Mouse (Mus musculus): ENCODE measurements around the gene Mff. TPM values are rescaled to one million over a fixed set of nuclear protein-coding genes. Genes with fewer than 3 reads are reported as not detected.

The Mff gene
- polyA plus RNA-seq, 1 experiment from 2014 or later = 216 TPM

DNA sequence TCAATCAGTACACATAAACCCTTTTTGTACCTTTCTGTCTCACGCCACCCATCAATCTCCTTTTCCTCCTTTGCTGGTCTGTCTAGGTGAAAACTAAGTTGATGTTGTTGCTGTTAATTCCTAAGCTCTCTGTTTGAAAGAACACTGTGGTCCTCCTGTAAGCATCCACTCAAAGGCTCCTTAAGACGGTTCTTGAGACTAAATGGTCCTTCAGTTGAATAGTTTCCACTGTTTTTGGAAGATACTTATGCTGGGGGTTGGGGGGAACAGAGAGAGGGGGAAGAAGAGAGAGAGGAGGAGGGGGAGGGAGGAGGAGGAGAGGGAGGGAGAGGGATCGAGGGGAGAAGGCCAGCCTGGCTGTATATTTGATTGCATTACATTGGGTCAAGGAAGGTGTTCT, 58.9 kb downstream of the Mff start:
- WGBS = 85% methylated on average over 3 of the region's 3 CpGs

DNA sequence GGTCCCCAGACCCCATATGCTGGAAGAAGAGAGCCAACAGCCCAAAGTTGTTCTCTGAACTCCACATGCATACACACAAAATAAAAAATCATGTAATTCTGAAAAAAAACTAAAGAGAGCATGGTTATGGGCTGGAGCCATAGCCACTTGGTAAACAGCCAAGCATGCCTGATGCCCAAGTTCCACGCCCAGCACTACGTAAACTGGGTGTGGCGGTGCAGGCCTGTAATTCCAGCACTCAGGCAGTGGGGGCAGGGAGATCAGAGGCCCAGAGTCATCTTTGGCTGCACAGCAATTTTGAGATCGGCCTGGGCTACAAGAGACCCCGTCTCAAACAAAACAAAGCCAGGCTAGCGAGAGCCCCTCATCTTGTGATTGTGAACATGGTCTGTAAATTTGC, 60.9 kb downstream of the Mff start:
- Histone ChIP-seq H3K27me3 (ENCODE audit: low read depth, poor library complexity, severe bottlenecking) (no peaks in the 10 kb centered on the region), H3K9me3 (replicated peaks) (no peaks in the 10 kb centered on the region), H3K4me3 (no peak overlapping the region), H3K27ac (no peak overlapping the region), H3K4me1 (no peaks in the 10 kb centered on the region), H3K36me3 (no peaks in the 10 kb centered on the region)
- no peak for DNase-seq (ENCODE audit: low spot score)
- 78% methylated on average over 6 of the region's 6 CpGs for WGBS

More for the DNA sequence above, 58.9 kb downstream of the Mff start:
- no peaks in the 10 kb centered on the region for H3K27me3 ChIP-seq (ENCODE audit: low read depth, poor library complexity, severe bottlenecking)
- H3K4me3 ChIP-seq = no peak overlapping the region
- no peak for DNase-seq (ENCODE audit: low spot score)
- H3K36me3 ChIP-seq = no peaks in the 10 kb centered on the region
- H3K4me1 ChIP-seq = no peaks in the 10 kb centered on the region
- H3K9me3 ChIP-seq (replicated peaks) = no peaks in the 10 kb centered on the region
- H3K27ac ChIP-seq = no peak overlapping the region

DNA sequence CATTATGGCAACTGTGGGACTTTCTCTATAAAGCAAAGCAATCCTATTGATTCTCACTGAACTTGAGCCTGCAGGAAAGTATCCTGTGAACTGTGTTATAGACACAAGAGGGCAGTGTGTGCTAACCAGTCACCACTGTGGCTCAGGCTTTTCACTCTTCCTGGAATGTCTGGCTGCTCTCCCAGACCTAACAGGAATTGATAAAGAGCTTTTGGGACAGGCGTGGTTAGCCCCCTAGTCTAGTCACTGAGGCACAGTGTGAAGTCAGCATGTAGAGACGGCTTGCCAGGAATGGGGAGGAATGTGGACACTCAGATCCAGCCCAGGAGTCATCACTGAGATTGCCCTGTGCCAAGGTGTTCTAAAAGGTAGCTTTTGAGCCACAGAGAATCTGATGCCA, 62.7 kb downstream of the Mff start:
- no peak for DNase-seq (ENCODE audit: low spot score)
- no peaks in the 10 kb centered on the region for H3K9me3 ChIP-seq (replicated peaks)
- no peak overlapping the region for H3K27ac ChIP-seq
- no peaks in the 10 kb centered on the region for H3K27me3 ChIP-seq (ENCODE audit: low read depth, poor library complexity, severe bottlenecking)
- H3K4me1 ChIP-seq = no peaks in the 10 kb centered on the region
- no peaks in the 10 kb centered on the region for H3K36me3 ChIP-seq
- no peak overlapping the region for H3K4me3 ChIP-seq
- WGBS = 17% methylated on average over 2 of the region's 2 CpGs

- no peaks in the 10 kb centered on the region for H3K9me3 ChIP-seq (replicated peaks)
- H3K27me3 ChIP-seq (ENCODE audit: low read depth, poor library complexity, severe bottlenecking) = no peaks in the 10 kb centered on the region
- no peaks in the 10 kb centered on the region for H3K4me1 ChIP-seq
- WGBS = 68% methylated on average over 7 of the region's 7 CpGs
- no peak overlapping the region for H3K4me3 ChIP-seq
- DNase-seq (ENCODE audit: low spot score) = no peak
- H3K36me3 ChIP-seq = no peaks in the 10 kb centered on the region
- no peak overlapping the region for H3K27ac ChIP-seq
Measured at GRCm38 (mm10) chr1:82788070-82788469, 63.4 kb downstream of the Mff start.

DNA sequence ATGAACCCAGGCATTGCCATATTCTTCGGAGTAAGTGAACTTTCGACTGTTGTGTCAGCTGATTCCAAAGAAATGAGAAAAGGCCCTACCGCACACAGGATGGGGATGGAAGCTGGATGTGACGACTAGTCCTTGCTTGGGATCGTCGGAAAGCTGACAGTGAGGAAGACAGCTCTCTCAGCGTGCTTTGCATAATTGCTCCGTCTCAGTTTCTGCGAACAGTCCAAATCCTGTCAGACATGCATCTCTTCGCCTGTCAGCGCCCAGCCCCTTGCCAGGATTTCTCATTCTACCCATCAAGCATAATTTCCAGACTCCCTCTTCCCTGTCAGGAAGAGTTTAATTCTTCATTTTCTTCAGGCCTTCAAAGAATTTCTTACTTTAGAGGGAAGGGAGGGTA, 66.4 kb downstream of the Mff start:
- no peak overlapping the region for H3K27ac ChIP-seq
- no peaks in the 10 kb centered on the region for H3K27me3 ChIP-seq (ENCODE audit: low read depth, poor library complexity, severe bottlenecking)
- WGBS = 91% methylated on average over 11 of the region's 11 CpGs
- DNase-seq (ENCODE audit: low spot score) = no peak
- H3K4me3 ChIP-seq = no peak overlapping the region
- no peaks in the 10 kb centered on the region for H3K9me3 ChIP-seq (replicated peaks)
- H3K4me1 ChIP-seq = no peaks in the 10 kb centered on the region
- no peaks in the 10 kb centered on the region for H3K36me3 ChIP-seq

GRCm38 (mm10) chr1:82792238-82792637, 67.5 kb downstream of the Mff start:
- Histone ChIP-seq H3K4me3 (no peak overlapping the region), H3K27ac (no peak overlapping the region), H3K4me1 (no peaks in the 10 kb centered on the region), H3K36me3 (no peaks in the 10 kb centered on the region), H3K27me3 (ENCODE audit: low read depth, poor library complexity, severe bottlenecking) (no peaks in the 10 kb centered on the region), H3K9me3 (replicated peaks) (no peaks in the 10 kb centered on the region)
- WGBS = 93% methylated on average over 6 of the region's 6 CpGs
- no peak for DNase-seq (ENCODE audit: low spot score)

- WGBS = 86% methylated on average over 3 of the region's 3 CpGs
- no peak for DNase-seq (ENCODE audit: low spot score)
- Histone ChIP-seq H3K4me3 (no peak overlapping the region), H3K27ac (no peak overlapping the region), H3K36me3 (no peaks in the 10 kb centered on the region), H3K9me3 (replicated peaks) (no peaks in the 10 kb centered on the region), H3K4me1 (peaks cover under 1% of the 10 kb centered on the region; the same call in 1 of the 2 replicates), H3K27me3 (ENCODE audit: low read depth, poor library complexity, severe bottlenecking) (no peaks in the 10 kb centered on the region)
Measured at GRCm38 (mm10) chr1:82793110-82793509, 68.4 kb downstream of the Mff start.

- H3K4me1 ChIP-seq = peaks cover 6% of the 10 kb centered on the region; the same call in 1 of the 2 replicates
- H3K36me3 ChIP-seq = no peaks in the 10 kb centered on the region
- 63% methylated on average over 4 of the region's 4 CpGs for WGBS
- DNase-seq (ENCODE audit: low spot score) = no peak
- no peak overlapping the region for H3K27ac ChIP-seq
- no peak overlapping the region for H3K4me3 ChIP-seq
- no peaks in the 10 kb centered on the region for H3K27me3 ChIP-seq (ENCODE audit: low read depth, poor library complexity, severe bottlenecking)
- no peaks in the 10 kb centered on the region for H3K9me3 ChIP-seq (replicated peaks)
Measured at GRCm38 (mm10) chr1:82793986-82794385, 69.3 kb downstream of the Mff start.

GRCm38 (mm10) chr1:82795211-82795610, 70.5 kb downstream of the Mff start:
- no peaks in the 10 kb centered on the region for H3K36me3 ChIP-seq
- H3K9me3 ChIP-seq (replicated peaks) = no peaks in the 10 kb centered on the region
- no peak overlapping the region for H3K4me3 ChIP-seq
- H3K4me1 ChIP-seq = peaks cover 6% of the 10 kb centered on the region; the same call in 1 of the 2 replicates
- 89% methylated on average over 2 of the region's 2 CpGs for WGBS
- no peaks in the 10 kb centered on the region for H3K27me3 ChIP-seq (ENCODE audit: low read depth, poor library complexity, severe bottlenecking)
- no peak for DNase-seq (ENCODE audit: low spot score)
- H3K27ac ChIP-seq = no peak overlapping the region

GRCm38 (mm10) chr1:82795702-82796443, 71.2 kb downstream of the Mff start:
- no peaks in the 10 kb centered on the region for H3K9me3 ChIP-seq (replicated peaks)
- no peak overlapping the region for H3K4me3 ChIP-seq
- WGBS = 73% methylated on average over 18 of the region's 18 CpGs

GRCm38 (mm10) chr1:82797088-82797487, 72.4 kb downstream of the Mff start:
- peaks cover 6% of the 10 kb centered on the region; the same call in 1 of the 2 replicates for H3K4me1 ChIP-seq
- H3K27ac ChIP-seq = no peak overlapping the region
- DNase-seq (ENCODE audit: low spot score) = no peak
- no peaks in the 10 kb centered on the region for H3K36me3 ChIP-seq
- no peaks in the 10 kb centered on the region for H3K9me3 ChIP-seq (replicated peaks)
- no peaks in the 10 kb centered on the region for H3K27me3 ChIP-seq (ENCODE audit: low read depth, poor library complexity, severe bottlenecking)
- no peak overlapping the region for H3K4me3 ChIP-seq
- 93% methylated on average over 4 of the region's 4 CpGs for WGBS

More at GRCm38 (mm10) chr1:82795702-82796443, 71.2 kb downstream of the Mff start:
- Histone ChIP-seq H3K4me1 (peaks cover 6% of the 10 kb centered on the region; the same call in 1 of the 2 replicates), H3K27me3 (ENCODE audit: low read depth, poor library complexity, severe bottlenecking) (no peaks in the 10 kb centered on the region), H3K36me3 (no peaks in the 10 kb centered on the region), H3K27ac (no peak overlapping the region)
- no peak for DNase-seq (ENCODE audit: low spot score)

DNA sequence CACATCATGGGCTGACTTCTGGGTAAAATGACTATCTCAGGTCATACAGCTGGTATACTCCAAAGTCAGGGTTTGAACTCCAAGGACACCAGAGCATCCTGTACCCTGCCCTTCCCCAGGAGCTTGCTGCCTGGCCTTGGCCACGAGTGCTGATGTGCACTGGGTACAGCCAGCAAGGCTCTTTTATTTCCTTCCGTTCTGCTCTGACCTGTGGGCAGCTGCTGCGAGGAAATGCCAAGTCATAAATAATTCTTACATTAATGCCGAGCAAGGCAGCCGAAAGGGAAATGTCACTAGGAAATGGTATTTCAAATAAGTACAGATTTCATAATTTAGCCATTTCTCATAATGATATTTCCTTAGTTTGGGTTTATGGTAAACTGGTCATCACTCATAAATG, 73.6 kb downstream of the Mff start:
- H3K9me3 ChIP-seq (replicated peaks) = no peaks in the 10 kb centered on the region
- H3K36me3 ChIP-seq = no peaks in the 10 kb centered on the region
- DNase-seq (ENCODE audit: low spot score) = no peak
- peaks cover 6% of the 10 kb centered on the region; the same call in 1 of the 2 replicates for H3K4me1 ChIP-seq
- WGBS = 63% methylated on average over 5 of the region's 5 CpGs
- no peak overlapping the region for H3K27ac ChIP-seq
- no peak overlapping the region for H3K4me3 ChIP-seq
- no peaks in the 10 kb centered on the region for H3K27me3 ChIP-seq (ENCODE audit: low read depth, poor library complexity, severe bottlenecking)

DNA sequence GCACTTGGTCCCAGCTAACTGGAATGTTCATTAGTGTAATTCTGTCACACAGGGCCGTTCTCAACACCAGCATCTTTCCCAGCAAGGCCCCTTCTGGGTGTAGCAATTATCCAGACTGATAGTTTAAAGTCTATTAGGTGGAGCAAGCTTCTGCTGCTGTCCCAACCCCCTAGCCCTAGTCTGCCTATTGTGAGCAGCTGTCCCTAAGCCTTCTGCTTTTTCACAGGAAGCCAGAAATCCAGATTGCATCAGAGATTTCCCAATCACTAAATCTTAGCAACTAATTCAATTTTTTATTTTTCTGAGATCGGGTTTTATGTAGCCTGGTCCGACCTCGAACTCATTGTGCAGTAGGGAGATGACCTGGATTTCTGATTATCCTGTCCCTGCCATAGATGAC, 74.2 kb downstream of the Mff start:
- DNase-seq (ENCODE audit: low spot score) = no peak
- WGBS = 83% methylated on average over 4 of the region's 4 CpGs
- H3K27ac ChIP-seq = no peak overlapping the region

More for the DNA sequence above, 74.2 kb downstream of the Mff start:
- H3K27me3 ChIP-seq (ENCODE audit: low read depth, poor library complexity, severe bottlenecking) = no peaks in the 10 kb centered on the region
- no peak overlapping the region for H3K4me3 ChIP-seq
- H3K9me3 ChIP-seq (replicated peaks) = no peaks in the 10 kb centered on the region
- peaks cover 6% of the 10 kb centered on the region; the same call in 1 of the 2 replicates for H3K4me1 ChIP-seq
- no peaks in the 10 kb centered on the region for H3K36me3 ChIP-seq

Data from limb, embryonic 10.5 days (tissue).